Mouse (Mus musculus): ENCODE measurements around the gene Gpa33. TPM values are rescaled to one million over a fixed set of nuclear protein-coding genes. Genes with fewer than 3 reads are reported as not detected.
A peak's percentile ranks its signal among the peaks of the same experiment; 100 is the strongest.
"Not testable (repeated sequence)": the region's sequence is repeated elsewhere in the genome, so short reads cannot be mapped to it uniquely, and the experiment has no call there.

Gene Gpa33
- total RNA-seq, 2 experiments from 2014 or later = not detected

DNA sequence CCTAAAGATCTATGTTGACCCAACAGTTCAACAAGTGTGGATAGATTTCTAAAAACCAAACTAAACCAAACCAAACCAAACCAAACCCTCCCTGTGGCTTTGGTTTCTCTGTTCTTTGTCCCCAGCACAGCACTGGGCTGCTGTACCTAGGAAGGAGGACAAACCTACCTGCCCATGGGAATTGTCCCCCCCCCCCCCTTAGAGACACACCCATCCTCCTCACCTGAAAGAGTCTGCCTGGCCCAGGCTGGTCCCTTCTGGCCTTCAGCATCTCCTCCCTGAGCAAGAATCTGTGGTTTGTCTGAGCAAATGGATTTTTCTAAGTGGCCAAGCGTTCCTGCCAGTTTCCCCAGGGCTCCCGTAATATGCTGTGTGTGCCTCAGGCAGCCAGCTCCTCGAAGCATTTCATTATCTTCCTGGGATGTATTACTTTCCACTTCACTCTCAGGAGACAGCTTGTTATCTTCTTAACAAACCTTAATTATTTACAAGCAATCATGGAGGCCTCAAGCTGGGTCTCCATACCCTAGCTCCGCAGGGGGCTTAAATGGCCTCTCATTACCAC lies 9.7 kb downstream of the Gpa33 start:
- no peak for TF ChIP-seq CTCF (conservative IDR thresholded peaks at IDR 0.05)
- no peak overlapping the region for H3K4me3 ChIP-seq
- no peak overlapping the region for H3K27ac ChIP-seq
- no peak for DNase-seq (ENCODE audit: low spot score in 2 of 2)

DNA sequence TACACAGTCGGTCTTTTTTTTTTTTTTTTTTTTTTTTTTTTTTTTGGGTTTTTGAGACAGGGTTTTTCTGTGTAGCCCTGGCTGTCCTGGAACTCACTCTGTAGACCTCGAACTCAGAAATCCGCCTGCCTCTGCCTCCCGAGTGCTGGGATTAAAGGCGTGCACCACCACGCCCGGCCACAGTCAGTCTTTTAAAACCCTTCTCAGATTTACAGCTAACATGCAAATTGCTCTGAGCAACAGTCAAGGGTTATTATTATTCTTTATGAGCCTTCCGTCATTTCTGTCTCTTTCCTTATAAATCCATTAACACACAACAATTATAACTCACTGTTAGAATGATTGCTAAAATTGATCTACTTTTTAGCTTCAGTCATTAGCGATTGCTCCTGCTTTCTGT lies 11.8 kb downstream of the Gpa33 start:
- not testable (repeated sequence) for H3K27ac ChIP-seq; H3K4me3 ChIP-seq; DNase-seq (ENCODE audit: low spot score in 2 of 2)

DNA sequence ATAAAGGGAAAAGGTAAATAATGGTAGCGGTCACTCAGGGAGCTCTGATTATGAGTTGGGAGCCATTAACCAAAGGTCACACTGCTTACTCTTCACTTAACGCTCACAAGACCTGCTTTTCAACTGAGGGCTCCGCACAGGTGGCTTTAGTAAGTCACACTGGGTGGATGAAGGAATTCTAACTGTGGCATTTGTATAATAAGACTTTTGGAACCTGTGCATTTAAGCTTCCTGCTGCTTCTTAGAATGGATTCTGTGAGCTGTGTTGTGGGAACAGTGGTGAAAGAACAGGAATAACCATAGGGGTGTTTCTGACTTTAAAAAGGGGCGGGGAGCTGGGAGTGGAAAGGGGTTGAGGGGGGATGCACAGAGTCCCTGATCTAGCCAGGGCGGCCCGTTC lies 12.3 kb downstream of the Gpa33 start:
- TF ChIP-seq CTCF (conservative IDR thresholded peaks at IDR 0.05) = no peak
- Histone ChIP-seq H3K27ac (no peak overlapping the region), H3K4me3 (no peak overlapping the region)
- DNase-seq (ENCODE audit: low spot score in 2 of 2) = no peak

DNA sequence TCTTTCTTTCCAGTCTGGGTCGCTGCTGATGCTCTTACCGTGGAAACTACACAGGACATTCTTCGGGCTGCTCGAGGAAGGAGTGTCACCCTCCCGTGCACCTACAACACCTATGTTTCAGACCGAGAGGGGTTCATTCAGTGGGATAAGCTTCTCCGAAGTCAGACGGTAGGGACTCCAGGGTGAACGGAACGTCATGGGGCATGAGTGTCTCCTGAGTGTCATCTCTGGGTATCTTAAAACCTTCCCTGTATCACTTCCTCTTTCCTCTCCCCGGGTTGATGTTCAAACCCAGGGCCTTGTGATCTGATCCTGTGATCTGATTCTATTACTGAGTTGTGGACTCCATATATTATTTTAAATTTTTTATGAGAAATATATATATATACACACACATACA lies 16.6 kb downstream of the Gpa33 start:
- TF ChIP-seq CTCF (conservative IDR thresholded peaks at IDR 0.05) = no peak
- DNase-seq (ENCODE audit: low spot score in 2 of 2) = no peak
- no peak overlapping the region for H3K27ac ChIP-seq
- no peak overlapping the region for H3K4me3 ChIP-seq

DNA sequence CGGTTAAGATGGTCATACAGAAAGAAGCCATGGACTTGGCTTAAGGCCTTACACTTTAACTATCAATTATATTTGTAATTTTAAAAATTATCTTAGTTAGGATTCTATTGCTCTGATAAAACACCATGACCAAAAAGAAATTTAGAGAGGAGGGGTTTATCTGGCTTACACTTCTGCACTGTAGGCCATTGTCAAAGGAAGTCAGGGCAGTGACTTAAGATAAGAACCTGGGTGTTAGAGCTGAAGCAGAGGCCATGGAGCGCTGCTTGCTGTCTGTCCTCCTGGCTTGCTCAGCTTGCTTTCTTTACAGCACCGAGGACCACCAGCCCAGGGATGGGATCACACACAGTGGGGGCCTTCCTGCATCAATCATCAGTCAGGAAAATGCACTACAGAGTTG lies 17.6 kb downstream of the Gpa33 start:
- no peak for TF ChIP-seq CTCF (conservative IDR thresholded peaks at IDR 0.05)

DNA sequence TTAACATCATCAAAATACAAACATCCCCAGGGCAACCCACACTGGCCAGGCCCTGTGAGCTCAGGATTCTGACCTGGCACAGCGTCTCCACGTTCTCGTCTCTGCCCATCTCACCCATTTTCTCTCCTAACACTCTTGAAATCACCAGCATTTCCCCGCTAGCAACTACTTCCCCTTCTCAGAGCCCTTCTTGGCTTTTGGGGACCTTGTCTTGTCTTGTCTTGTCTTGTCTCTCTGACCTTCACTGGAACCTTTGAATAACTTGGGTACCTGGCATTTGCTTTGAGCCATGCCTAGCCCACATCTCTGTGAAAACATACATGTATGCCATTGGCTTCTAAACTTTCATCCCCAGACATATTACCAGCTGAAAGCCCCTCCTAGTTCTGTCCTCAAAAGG lies 19.4 kb downstream of the Gpa33 start:
- H3K4me3 ChIP-seq = no peak overlapping the region
- DNase-seq (ENCODE audit: low spot score in 2 of 2) = no peak
- no peak overlapping the region for H3K27ac ChIP-seq
- TF ChIP-seq CTCF (conservative IDR thresholded peaks at IDR 0.05) = no peak

More for the DNA sequence above, 17.6 kb downstream of the Gpa33 start:
- no peak for DNase-seq (ENCODE audit: low spot score in 2 of 2)
- Histone ChIP-seq H3K4me3 (no peak overlapping the region), H3K27ac (no peak overlapping the region)

DNA sequence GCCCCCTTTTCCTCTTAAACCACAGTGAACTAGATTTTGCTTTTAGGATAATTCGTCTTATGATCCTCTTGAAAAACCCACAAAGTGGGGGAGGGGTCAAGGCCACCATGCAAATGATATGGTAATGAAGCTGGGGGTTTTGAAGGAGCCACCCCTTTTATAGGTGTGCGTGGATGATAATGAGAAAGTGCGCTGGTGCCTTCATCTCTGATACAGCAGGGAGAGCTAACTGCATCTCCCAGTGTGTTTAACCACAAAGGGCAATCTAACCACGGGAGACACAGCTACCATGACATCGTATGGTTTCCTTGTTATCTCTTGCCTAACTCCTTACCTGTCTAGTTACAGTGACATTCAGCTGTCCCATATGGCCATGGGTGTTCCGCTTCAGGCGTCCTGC lies 20.0 kb downstream of the Gpa33 start:
- no peak for DNase-seq (ENCODE audit: low spot score in 2 of 2)
- H3K4me3 ChIP-seq = no peak overlapping the region
- TF ChIP-seq CTCF (conservative IDR thresholded peaks at IDR 0.05) = no peak
- H3K27ac ChIP-seq = no peak overlapping the region

DNA sequence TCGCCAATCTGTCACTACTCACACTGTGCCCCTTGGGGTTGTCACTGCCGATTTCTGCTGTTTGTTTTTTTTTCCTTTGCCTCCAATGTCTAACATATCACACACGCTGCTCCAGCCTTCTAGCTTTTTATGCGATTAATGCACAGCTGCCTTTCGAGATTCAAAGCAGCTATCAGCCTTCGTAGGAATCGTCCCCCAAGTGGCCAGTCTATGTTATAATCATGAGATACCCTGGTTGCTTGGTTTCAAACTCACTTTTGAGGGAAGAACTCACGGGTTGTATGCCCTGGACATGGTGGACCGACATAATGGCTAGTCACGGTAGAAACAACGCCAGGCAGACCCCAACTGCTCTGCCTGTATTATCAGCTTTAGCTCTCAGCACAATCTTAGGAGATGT lies 21.3 kb downstream of the Gpa33 start:
- peak; percentile 65 for TF ChIP-seq CTCF (conservative IDR thresholded peaks at IDR 0.05)
- Histone ChIP-seq H3K27ac (no peak overlapping the region), H3K4me3 (no peak overlapping the region)
- DNase-seq (ENCODE audit: low spot score in 2 of 2) = no peak

DNA sequence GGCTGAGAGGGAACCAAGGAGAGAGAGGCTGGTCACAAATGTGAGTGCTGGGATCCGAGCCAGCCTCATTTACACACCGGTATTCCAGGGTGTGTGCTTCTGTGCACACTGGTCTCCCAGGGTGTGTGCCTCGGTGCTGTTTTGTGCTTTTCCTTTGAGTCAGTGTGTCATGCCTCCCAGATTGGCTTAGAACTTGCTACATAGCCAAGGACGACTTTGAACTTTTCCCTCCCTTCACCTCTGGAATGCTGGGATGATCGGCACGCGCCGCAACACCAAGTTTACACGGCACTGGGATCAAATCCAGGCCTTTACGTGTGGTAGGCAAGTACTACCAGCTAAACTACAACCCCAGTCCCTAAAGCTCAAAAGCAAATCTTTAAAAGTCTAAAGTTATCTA lies 22.0 kb downstream of the Gpa33 start:
- H3K27ac ChIP-seq = no peak overlapping the region
- no peak overlapping the region for H3K4me3 ChIP-seq
- no peak for TF ChIP-seq CTCF (conservative IDR thresholded peaks at IDR 0.05)
- DNase-seq (ENCODE audit: low spot score in 2 of 2) = no peak

DNA sequence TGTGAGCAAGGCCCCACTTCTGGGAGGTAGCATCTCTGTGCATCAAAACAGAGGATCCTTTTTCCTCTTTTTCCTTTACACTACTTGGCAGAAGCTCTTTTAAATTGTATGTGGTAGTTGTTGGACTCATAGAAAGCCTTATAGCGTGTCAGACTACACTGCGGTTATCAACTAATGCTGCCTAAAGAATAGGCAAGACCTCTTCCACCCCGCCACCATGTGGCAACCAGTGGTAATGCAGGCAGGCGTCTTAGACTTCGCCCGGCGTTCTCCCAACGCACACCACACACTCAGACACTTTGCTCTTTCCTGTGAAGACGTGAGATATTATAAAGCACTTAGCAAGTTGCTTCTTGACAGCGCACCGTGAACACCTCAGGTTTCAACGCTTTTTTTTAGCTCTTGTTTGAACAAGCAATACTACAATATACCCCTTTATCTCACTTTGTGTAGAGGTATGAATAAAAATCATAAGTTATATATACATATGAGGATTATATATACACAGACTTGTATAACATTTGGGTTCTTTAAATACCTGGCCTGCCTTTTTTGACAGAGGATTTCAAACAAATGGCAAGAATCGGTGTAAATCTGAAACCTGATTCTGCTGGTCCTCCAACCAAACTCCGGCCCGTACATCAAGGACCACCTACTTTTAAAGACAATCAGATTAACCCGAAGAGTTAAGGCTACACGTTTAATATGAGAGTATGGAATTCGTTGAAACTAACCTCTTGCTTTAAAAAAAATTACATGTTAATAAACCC lies 23.5 kb downstream of the Gpa33 start:
- DNase-seq (ENCODE audit: low spot score in 2 of 2) = peak; percentile 80 to 97
- Histone ChIP-seq H3K4me3 (no peak overlapping the region), H3K27ac (no peak overlapping the region)
- peak; percentile 99; the same call in 1 of the 2 replicates for TF ChIP-seq CTCF (conservative IDR thresholded peaks at IDR 0.05)

DNA sequence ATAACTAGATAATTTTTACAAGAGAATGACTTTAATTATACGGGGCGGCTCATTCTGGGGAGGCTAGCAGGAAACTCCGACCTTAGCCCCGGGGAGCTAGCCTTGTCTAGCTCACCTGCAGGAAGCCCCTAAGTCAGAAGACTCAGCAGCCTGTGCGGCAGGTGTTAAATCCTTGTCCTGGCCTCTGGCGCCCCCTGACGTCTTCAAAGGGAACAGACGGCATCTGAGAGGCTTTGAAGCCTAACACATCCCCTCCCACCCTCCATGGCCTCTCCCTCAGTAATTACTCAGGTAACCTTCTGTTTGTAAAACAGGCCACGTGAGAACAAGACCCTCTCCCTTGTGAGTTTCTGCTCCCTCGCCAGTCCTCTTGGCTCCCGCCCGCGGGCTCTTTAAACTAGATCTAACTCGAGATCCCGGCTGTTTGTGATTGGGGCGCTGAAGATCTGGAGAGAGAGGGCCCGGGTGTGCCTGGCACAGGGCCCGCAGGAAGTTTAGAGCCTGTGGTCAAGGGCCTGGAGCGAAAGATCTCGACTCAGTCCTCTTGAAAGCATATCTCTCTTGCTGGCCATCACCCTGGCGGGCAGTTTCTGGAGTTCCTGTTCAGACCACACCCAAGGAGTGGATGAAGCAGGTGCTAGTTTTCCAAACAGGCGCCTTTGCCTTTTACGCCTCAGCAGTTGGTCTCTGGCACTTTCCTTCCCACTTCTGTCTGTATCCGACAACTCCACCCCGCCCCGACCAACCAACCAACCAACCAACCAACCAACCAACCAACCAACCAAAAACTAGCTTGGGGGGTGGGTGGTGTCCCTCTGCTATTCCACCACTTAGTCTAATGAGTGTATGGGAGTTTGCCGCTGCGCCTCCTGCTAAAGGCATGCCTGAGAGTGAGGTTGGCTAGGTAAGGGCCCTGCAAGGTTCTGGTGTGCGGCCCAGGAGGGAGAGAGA lies 24.4 kb downstream of the Gpa33 start:
- H3K4me3 ChIP-seq = no peak overlapping the region
- peak; percentile 65 to 81 for DNase-seq (ENCODE audit: low spot score in 2 of 2)
- H3K27ac ChIP-seq = no peak overlapping the region
- TF ChIP-seq CTCF (conservative IDR thresholded peaks at IDR 0.05) = peak; percentile 97

DNA sequence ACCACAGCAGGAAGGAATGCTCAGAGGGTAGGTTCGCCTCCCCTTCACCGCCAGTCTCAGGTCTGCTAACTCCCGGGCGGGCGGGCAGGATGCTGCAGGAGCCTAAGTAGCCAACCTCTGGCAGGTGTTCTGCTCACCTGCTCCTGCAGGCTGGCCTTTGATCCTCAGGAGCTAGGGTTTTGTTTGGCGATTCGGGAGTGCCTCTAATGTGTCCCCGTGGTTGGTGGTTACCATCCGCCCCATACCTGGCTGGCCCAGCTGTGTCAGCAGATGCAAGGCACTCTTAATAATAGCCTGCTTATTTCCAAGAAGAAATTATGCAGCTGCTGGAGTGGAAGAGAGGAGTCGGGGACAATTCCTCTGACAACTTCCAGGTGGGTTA lies 25.1 kb downstream of the Gpa33 start:
- H3K27ac ChIP-seq = no peak overlapping the region
- TF ChIP-seq CTCF (conservative IDR thresholded peaks at IDR 0.05) = no peak
- no peak overlapping the region for H3K4me3 ChIP-seq
- DNase-seq (ENCODE audit: low spot score in 2 of 2) = no peak

DNA sequence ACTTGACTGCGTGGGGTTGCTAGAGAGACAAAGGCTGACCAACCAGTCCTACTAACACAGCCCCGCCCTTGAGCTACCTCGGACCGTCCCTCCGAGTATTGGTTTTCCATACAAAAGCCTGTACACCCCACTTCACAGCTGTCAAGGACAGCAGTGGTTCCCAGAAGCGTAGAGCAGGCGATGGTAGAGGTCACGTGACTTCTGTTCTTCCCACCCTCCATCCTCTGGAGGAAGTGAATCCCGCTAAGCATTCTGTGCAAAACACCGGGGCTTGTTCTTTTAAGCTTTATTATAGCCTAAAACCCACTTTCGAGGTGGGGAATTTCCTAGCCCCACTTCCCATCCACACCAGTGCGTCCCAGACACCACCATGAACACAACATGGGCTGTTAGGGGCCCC lies 27.7 kb downstream of the Gpa33 start:
- Histone ChIP-seq H3K4me3 (no peak overlapping the region), H3K27ac (no peak overlapping the region)
- TF ChIP-seq CTCF (conservative IDR thresholded peaks at IDR 0.05) = no peak
- DNase-seq (ENCODE audit: low spot score in 2 of 2) = no peak

Measured in layer of hippocampus, adult 2 months (tissue).